Mouse (Mus musculus): ENCODE data around the gene Hspa12a.
A peak's percentile ranks its signal among the peaks of the same experiment; 100 is the strongest.
"Not testable (repeated sequence)": the region's sequence is repeated elsewhere in the genome, so short reads cannot be mapped to it uniquely, and the experiment has no call there.

Hspa12a gene

GRCm38 (mm10) chr19:58908018-58908417 lies 35.4 kb downstream of the Hspa12a start:
- no peak for DNase-seq

- no peak for DNase-seq
Observed at GRCm38 (mm10) chr19:58906685-58907084, 36.8 kb downstream of the Hspa12a start.

- peak; percentile 58 to 85 for DNase-seq
Observed at GRCm38 (mm10) chr19:58903899-58904327, 39.5 kb downstream of the Hspa12a start.

- no peak for DNase-seq
Observed at GRCm38 (mm10) chr19:58903079-58903898, 40.2 kb downstream of the Hspa12a start.

- not testable (repeated sequence) for DNase-seq
Observed at GRCm38 (mm10) chr19:58900471-58900870, 43.0 kb downstream of the Hspa12a start.

GRCm38 (mm10) chr19:58896216-58896615 lies 47.2 kb downstream of the Hspa12a start:
- no peak for DNase-seq

GRCm38 (mm10) chr19:58889306-58890038 lies 54.0 kb downstream of the Hspa12a start:
- DNase-seq = no peak

GRCm38 (mm10) chr19:58886467-58886866 lies 57.0 kb downstream of the Hspa12a start:
- no peak for DNase-seq

GRCm38 (mm10) chr19:58883451-58883850 lies 60.0 kb downstream of the Hspa12a start:
- DNase-seq = no peak

GRCm38 (mm10) chr19:58882336-58882735 lies 61.1 kb downstream of the Hspa12a start:
- DNase-seq = no peak

GRCm38 (mm10) chr19:58879330-58879957 lies 64.0 kb downstream of the Hspa12a start:
- peak; percentile 62 to 77 for DNase-seq

GRCm38 (mm10) chr19:58878560-58878959 lies 64.9 kb downstream of the Hspa12a start:
- DNase-seq = no peak

- no peak for DNase-seq
Observed at GRCm38 (mm10) chr19:58873536-58873935, 69.9 kb downstream of the Hspa12a start.

- DNase-seq = no peak
Observed at GRCm38 (mm10) chr19:58872381-58873259, 70.8 kb downstream of the Hspa12a start.

GRCm38 (mm10) chr19:58871878-58872277 lies 71.6 kb downstream of the Hspa12a start:
- DNase-seq = no peak

GRCm38 (mm10) chr19:58866651-58867050 lies 76.8 kb downstream of the Hspa12a start:
- DNase-seq = no peak

- no peak for DNase-seq
Observed at GRCm38 (mm10) chr19:58865224-58865623, 78.2 kb downstream of the Hspa12a start.

GRCm38 (mm10) chr19:58864006-58864573 lies 79.4 kb downstream of the Hspa12a start:
- DNase-seq = peak in 1 of 2 experiments; percentile 31

GRCm38 (mm10) chr19:58861174-58861760 lies 82.2 kb downstream of the Hspa12a start:
- DNase-seq = no peak

- DNase-seq = peak; percentile 91
Observed at GRCm38 (mm10) chr19:58860255-58861173, 82.9 kb downstream of the Hspa12a start.

All from kidney, adult 8-10 months (tissue).